Mouse (Mus musculus) ES-CJ7 (cell line): ENCODE results near the gene Rps23.
A peak's percentile ranks its signal among the peaks of the same experiment; 100 is the strongest.

Experiments used
- DNase-seq: peaks from one replicate; pipeline ENCODE4 v3.0.0; 2011; ENCODE audit warnings: low read depth, low spot score

The Rps23 gene

DNA sequence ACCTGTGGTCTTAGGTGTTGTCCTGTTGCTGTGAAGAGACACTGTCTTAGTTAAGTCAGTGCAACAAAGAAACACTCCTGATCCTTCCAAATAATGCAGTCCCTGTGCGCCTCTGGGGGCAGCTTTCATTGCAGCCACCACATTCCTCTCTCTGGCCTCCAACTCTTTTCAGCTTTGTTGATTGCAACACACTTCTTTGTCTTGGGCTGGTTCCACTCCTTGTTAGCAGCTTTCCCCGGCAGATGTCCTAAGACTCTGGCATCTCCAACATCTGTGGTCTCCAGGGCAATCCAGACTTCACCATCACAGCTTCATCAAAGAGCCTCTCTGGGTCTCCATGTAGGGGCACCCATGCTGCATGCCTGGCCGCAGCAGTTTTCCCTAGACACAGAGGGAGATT, 10.5 kb downstream of the Rps23 start:
- no peak for DNase-seq

GRCm38 (mm10) chr13:90935852-90936251, 13.1 kb downstream of the Rps23 start:
- no peak for DNase-seq

- no peak for DNase-seq
Observed at GRCm38 (mm10) chr13:90939192-90939591, 16.4 kb downstream of the Rps23 start.

GRCm38 (mm10) chr13:90939600-90939999, 16.8 kb downstream of the Rps23 start:
- DNase-seq, result no peak

- no peak for DNase-seq
Observed at GRCm38 (mm10) chr13:90958894-90959293, 36.1 kb downstream of the Rps23 start.

GRCm38 (mm10) chr13:90960591-90960990, 37.8 kb downstream of the Rps23 start:
- no peak for DNase-seq

GRCm38 (mm10) chr13:90962836-90963760, 40.3 kb downstream of the Rps23 start:
- DNase-seq, result no peak

DNA sequence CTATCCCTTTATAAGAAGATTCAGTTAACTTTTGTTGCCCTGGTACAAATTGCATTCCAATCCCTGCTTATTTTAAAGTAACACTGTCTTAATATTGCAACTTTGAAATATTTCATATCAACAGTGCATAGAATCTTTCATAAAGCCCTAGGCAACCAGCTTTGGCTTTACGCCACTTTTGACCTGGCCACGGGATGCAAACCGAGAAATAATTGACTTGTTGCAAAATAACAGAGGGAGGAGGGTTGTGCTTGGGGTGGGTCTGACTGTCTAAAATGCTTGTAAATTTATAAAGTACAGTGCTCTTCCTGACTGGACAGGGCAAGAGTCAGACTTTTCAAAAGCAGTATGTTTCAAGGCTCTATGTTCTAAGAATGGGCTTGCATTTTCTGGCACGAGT, 41.8 kb downstream of the Rps23 start:
- DNase-seq, result no peak

DNA sequence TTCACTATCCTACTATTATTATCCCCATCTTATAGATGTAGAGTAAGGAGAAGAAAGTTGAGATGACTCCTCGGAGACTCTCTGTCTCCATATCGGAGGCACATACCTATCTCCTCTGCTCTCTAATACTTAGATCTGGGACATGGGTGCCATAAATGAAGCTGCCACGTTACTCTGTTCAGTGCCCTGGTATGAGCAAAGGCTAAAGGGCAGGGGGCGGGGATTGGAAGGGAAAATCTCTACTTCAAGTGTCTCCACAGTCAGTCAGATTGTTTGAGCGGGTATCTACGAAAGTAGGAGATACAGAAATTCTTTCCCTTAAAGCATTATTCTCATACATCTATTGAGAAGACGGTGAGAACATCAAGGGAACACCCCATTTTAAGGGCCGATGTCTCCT, 43.2 kb downstream of the Rps23 start:
- DNase-seq, result no peak

DNA sequence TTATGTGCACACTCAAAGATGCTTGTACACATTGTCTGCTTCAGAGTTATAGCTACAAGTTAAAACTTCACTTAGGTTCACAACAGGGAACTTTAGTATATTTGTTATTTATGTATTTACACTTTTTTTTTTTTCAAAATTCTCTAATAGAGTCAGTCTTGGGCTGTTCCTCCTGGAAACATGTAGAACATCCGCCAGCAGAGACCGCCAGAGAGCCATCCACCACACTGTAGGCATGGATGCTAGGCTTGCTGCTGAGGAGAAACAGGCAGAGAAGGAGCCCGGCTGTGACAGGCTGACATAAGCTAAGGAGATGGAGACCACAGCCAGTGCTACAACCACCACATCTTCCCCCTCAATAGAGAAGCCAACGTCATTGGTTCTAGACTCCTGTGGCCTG, 44.7 kb downstream of the Rps23 start:
- peak; percentile 68 for DNase-seq

DNA sequence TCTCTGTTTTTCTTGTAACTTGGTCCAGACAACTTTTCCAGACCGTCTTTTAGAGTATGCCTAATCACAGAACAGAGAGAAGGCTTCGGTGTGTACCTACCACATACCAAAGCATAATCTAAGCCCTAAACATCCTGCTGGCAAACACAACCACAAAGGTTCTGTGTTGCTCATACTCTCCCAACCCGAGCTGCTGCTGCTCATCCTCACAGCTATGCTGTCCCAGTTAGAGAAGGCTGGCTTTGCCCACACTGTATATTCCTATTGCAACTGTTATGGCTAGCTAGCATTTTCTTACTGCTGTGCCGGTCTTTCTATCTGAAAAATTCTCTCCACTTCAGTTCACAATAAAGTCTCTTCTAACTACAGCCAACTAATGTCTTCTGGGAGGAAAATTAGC, 46.2 kb downstream of the Rps23 start:
- DNase-seq, result no peak

DNA sequence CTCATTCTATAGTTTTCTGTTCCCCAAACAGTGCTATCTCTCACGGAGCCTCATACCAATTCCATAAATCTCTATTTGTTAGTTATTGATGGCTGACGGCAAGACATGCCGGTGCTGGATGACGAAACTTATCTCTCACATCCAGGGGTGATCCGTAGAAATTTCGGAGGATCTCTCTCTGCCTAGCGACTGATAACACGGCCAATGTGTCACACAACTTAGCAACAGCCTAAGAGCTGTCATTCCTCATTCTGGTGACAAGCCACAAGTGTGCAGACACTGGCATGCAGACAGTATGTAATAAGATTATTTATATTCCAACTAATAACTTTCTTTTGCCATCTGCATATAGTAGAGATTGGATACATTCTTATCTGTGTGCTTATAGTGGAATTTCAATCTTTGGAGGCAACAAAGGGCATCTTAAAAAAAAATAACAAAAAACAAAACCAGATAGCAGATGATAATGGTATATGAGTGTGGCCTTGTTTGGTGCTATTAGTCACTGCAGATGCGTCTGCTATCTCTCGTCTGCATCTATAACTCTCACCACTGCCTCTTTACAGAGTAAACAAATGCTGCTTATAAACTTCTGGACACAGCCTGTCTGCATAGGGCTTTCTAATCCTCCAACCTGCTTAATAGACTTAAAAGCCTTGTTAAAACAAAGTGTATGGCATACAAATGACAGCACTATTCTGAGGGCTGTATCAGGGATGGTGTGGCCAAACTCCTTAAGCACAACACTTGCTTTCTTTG, 47.7 kb downstream of the Rps23 start:
- DNase-seq, result no peak

DNA sequence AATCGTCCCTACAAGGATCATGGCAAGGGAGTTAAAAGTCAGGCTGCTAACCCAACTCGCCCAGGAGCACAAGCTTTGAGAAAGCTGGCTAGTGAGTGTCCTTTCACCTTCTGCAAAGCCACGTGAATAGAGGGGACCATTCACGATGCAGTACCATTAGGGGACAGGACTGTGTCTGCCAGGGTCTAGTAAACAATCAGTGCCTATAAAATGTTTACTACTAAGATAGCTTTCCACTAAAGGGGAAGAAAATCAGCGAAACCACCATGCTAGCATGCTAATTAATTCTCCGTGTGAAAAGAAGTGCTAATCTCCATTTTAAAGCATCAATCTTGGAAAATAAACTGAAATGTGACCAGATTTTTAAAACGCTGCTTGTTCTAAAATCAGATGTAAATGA, 50.7 kb downstream of the Rps23 start:
- DNase-seq, result no peak
